Mouse (Mus musculus) MEL (cell line): ENCODE data around the gene Nyap2. TPM values are rescaled to one million over a fixed set of nuclear protein-coding genes. Genes with fewer than 3 reads are reported as not detected.

ENCODE experiments used
- DNase-seq: peaks from one replicate; pipeline ENCODE4 v3.0.0; 2011; ENCODE audit warnings: low read depth, low spot score
- H3K27ac ChIP-seq: 2 replicates; pipeline ENCODE4 v1.5.1; 2012; ENCODE audit warnings: low read depth, mild to moderate bottlenecking, control low read depth, low read length, moderate library complexity; ENCODE audit not compliant: control insufficient read depth
- H3K27me3 ChIP-seq, 2 experiments: fragments of 150-350 bp in 1 of 2; sonication (generic) in 1 of 2; 2 replicates each; pipeline ENCODE4 v1.6.1; 2012; ENCODE audit warnings: low read length in 2 of 2, mild to moderate bottlenecking in 2 of 2, improper control_type of control experiment in 1 of 2, moderate library complexity in 1 of 2; ENCODE audit not compliant: insufficient read depth in 2 of 2, control insufficient read depth in 1 of 2
- H3K36me3 ChIP-seq, 2 experiments: 2 replicates each; pipeline ENCODE4 v1.6.1; 2012 to 2014; ENCODE audit warnings: low read length in 2 of 2, improper control_type of control experiment in 1 of 2, inconsistent platforms in 1 of 2, mild to moderate bottlenecking in 1 of 2; ENCODE audit not compliant: insufficient read depth in 2 of 2, control insufficient read depth in 1 of 2
- H3K4me1 ChIP-seq, 2 experiments: fragments of 150-350 bp in 1 of 2; sonication (generic) in 1 of 2; 2 replicates each; pipeline ENCODE4 v1.6.1; 2012; ENCODE audit warnings: low read length in 2 of 2, improper control_type of control experiment in 1 of 2, mild to moderate bottlenecking in 1 of 2; ENCODE audit not compliant: insufficient read depth in 2 of 2, control insufficient read depth in 1 of 2
- H3K4me3 ChIP-seq, 2 experiments: fragments of 150-350 bp in 1 of 2; sonication (generic) in 1 of 2; 2 replicates each; pipeline ENCODE4 v1.5.1; 2012; ENCODE audit warnings: low read depth in 2 of 2, low read length in 2 of 2, mild to moderate bottlenecking in 2 of 2, moderate library complexity in 2 of 2, control low read depth in 1 of 2, improper control_type of control experiment in 1 of 2; ENCODE audit not compliant: control insufficient read depth in 1 of 2, insufficient read depth in 1 of 2
- H3K79me2 ChIP-seq: 2 replicates; pipeline ENCODE4 v1.6.1; 2012; ENCODE audit warnings: mild to moderate bottlenecking, low read length, moderate library complexity; ENCODE audit not compliant: control insufficient read depth, poor library complexity, insufficient read depth
- H3K9ac ChIP-seq: 2 replicates; pipeline ENCODE4 v1.6.1; 2012; ENCODE audit warnings: low read depth, mild to moderate bottlenecking, control low read depth, low read length, moderate library complexity; ENCODE audit not compliant: control insufficient read depth, poor library complexity, severe bottlenecking
- H3K9me3 ChIP-seq: fragments of 150-350 bp; sonication (generic); replicated peaks from 2 replicates; pipeline ENCODE4 v1.6.1; 2012; ENCODE audit warnings: mild to moderate bottlenecking, low read length, improper control_type of control experiment, moderate library complexity; ENCODE audit not compliant: insufficient read depth
- BHLHE40 ChIP-seq: IDR thresholded peaks from 2 replicates; pipeline ENCODE4 v1.6.1; 2012; ENCODE audit warnings: low read depth, mild to moderate bottlenecking, inconsistent platforms, low read length, improper control_type of control experiment, borderline replicate concordance
- CHD1 ChIP-seq: IDR thresholded peaks from 2 replicates; pipeline ENCODE4 v1.6.1; 2012; ENCODE audit warnings: low read depth, mild to moderate bottlenecking, inconsistent platforms, low read length, improper control_type of control experiment
- CHD2 ChIP-seq: IDR thresholded peaks from 2 replicates; pipeline ENCODE4 v1.6.1; 2011; ENCODE audit warnings: low read length, improper control_type of control experiment
- E2F4 ChIP-seq: IDR thresholded peaks from 2 replicates; pipeline ENCODE4 v1.6.1; 2011; ENCODE audit warnings: low read depth, low read length, improper control_type of control experiment, borderline replicate concordance
- GATA1 ChIP-seq: IDR thresholded peaks from 2 replicates; pipeline ENCODE4 v1.6.1; 2011; ENCODE audit warnings: low read depth, low read length, improper control_type of control experiment
- JUND ChIP-seq: IDR thresholded peaks from 2 replicates; pipeline ENCODE4 v1.6.1; 2011; ENCODE audit warnings: low read depth, mild to moderate bottlenecking, improper control_type of control experiment, low read length
- KAT2A ChIP-seq: conservative IDR thresholded peaks from 2 replicates; pipeline ENCODE4 v1.6.1; 2012; ENCODE audit warnings: low read depth, low read length, improper control_type of control experiment, inconsistent platforms
- MAZ ChIP-seq: IDR thresholded peaks from 2 replicates; pipeline ENCODE4 v1.6.1; 2012; ENCODE audit warnings: low read depth, mild to moderate bottlenecking, inconsistent platforms, low read length, improper control_type of control experiment
- MEF2A ChIP-seq: IDR thresholded peaks from 2 replicates; pipeline ENCODE4 v1.6.1; 2014; ENCODE audit warnings: low read depth, mild to moderate bottlenecking, inconsistent platforms, low read length, improper control_type of control experiment; ENCODE audit not compliant: poor library complexity, insufficient replicate concordance, severe bottlenecking; ENCODE audit errors: extremely low read depth
- MXI1 ChIP-seq: IDR thresholded peaks from 2 replicates; pipeline ENCODE4 v1.6.1; 2011; ENCODE audit warnings: mild to moderate bottlenecking, low read depth, low read length, improper control_type of control experiment
- MYB ChIP-seq: IDR thresholded peaks from 2 replicates; pipeline ENCODE4 v1.6.1; 2011; ENCODE audit warnings: mild to moderate bottlenecking, low read depth, low read length, improper control_type of control experiment
- NELFE ChIP-seq: IDR thresholded peaks from 2 replicates; pipeline ENCODE4 v1.6.1; 2011; ENCODE audit warnings: low read depth, low read length, improper control_type of control experiment
- NRF1 ChIP-seq: IDR thresholded peaks from 2 replicates; pipeline ENCODE4 v1.6.1; 2014; ENCODE audit warnings: low read depth, mild to moderate bottlenecking, inconsistent platforms, low read length, improper control_type of control experiment, moderate library complexity; ENCODE audit not compliant: poor library complexity, insufficient read depth, severe bottlenecking
- POLR2A ChIP-seq, 2 experiments: IDR thresholded peaks; 2 replicates each; pipeline ENCODE4 v1.6.1; 2011 to 2012; ENCODE audit warnings: low read length in 2 of 2, mild to moderate bottlenecking in 2 of 2, control low read depth in 1 of 2, improper control_type of control experiment in 1 of 2, low read depth in 1 of 2, moderate library complexity in 1 of 2; ENCODE audit not compliant: control insufficient read depth in 1 of 2, insufficient read depth in 1 of 2, poor library complexity in 1 of 2
- POLR2AphosphoS2 ChIP-seq: IDR thresholded peaks from 2 replicates; pipeline ENCODE4 v1.6.1; 2011; ENCODE audit warnings: low read length, improper control_type of control experiment
- RAD21 ChIP-seq: IDR thresholded peaks from 2 replicates; pipeline ENCODE4 v1.6.1; 2011; ENCODE audit warnings: mild to moderate bottlenecking, low read depth, low read length, improper control_type of control experiment
- RCOR1 ChIP-seq: IDR thresholded peaks from 2 replicates; pipeline ENCODE4 v1.6.1; 2012; ENCODE audit warnings: low read depth, mild to moderate bottlenecking, inconsistent platforms, low read length, improper control_type of control experiment
- SMC3 ChIP-seq: IDR thresholded peaks from 2 replicates; pipeline ENCODE4 v1.6.1; 2011; ENCODE audit warnings: low read depth, low read length, improper control_type of control experiment
- TAL1 ChIP-seq: IDR thresholded peaks from 2 replicates; pipeline ENCODE4 v1.6.1; 2012; ENCODE audit warnings: mild to moderate bottlenecking, inconsistent platforms, low read length, moderate library complexity, mixed read lengths
- TBP ChIP-seq: IDR thresholded peaks from 2 replicates; pipeline ENCODE4 v1.8.0; 2011; ENCODE audit warnings: low read depth, low read length, improper control_type of control experiment
- UBTF ChIP-seq: IDR thresholded peaks from 2 replicates; pipeline ENCODE4 v1.6.1; 2012; ENCODE audit warnings: low read depth, mild to moderate bottlenecking, inconsistent platforms, low read length, improper control_type of control experiment, moderate library complexity, borderline replicate concordance; ENCODE audit not compliant: insufficient read depth
- ZC3H11A ChIP-seq: IDR thresholded peaks from 2 replicates; pipeline ENCODE4 v1.6.1; 2012; ENCODE audit warnings: low read depth, mild to moderate bottlenecking, inconsistent platforms, low read length, improper control_type of control experiment
- ZKSCAN1 ChIP-seq: IDR thresholded peaks from 2 replicates; pipeline ENCODE4 v1.6.1; 2012; ENCODE audit warnings: low read depth, mild to moderate bottlenecking, inconsistent platforms, low read length, improper control_type of control experiment, moderate library complexity
- ZMIZ1 ChIP-seq: IDR thresholded peaks from 2 replicates; pipeline ENCODE4 v1.6.1; 2012; ENCODE audit warnings: low read depth, mild to moderate bottlenecking, inconsistent platforms, low read length, improper control_type of control experiment, moderate library complexity
- ZNF384 ChIP-seq: IDR thresholded peaks from 2 replicates; pipeline ENCODE4 v1.6.1; 2012; ENCODE audit warnings: low read depth, mild to moderate bottlenecking, inconsistent platforms, low read length, improper control_type of control experiment
- polyA plus RNA-seq, 2 experiments: library from polyadenylated mRNA; stranded (reverse) in 1 of 2; unstranded in 1 of 2; fragments of >175 nt in 1 of 2; fragments of >200 nt in 1 of 2; gene quantifications; 2 replicates each; pipeline versions ENCODE4 v1.2.1 to v1.2.4; 2012; ENCODE audit warnings: low replicate concordance in 2 of 2, low read depth in 1 of 2; ENCODE audit not compliant: insufficient read length in 2 of 2, insufficient read depth in 1 of 2, missing spikeins in 1 of 2
- total RNA-seq: library from RNA; depleted of rRNA; stranded (reverse); fragments of 300-350 nt; gene quantifications from 2 replicates; pipeline ENCODE4 v1.2.3, GENCODE M21; 2012

The Nyap2 gene
- total and polyA plus RNA-seq, 3 experiments = not detected

GRCm38 (mm10) chr1:81090400-81090799 is 13.7 kb downstream of the Nyap2 start:
- no peak overlapping the region for H3K9ac ChIP-seq
- no peaks in the 10 kb centered on the region for H3K9me3 ChIP-seq
- no peak overlapping the region for H3K27ac ChIP-seq
- no peak overlapping the region for H3K4me3 ChIP-seq
- no peaks in the 10 kb centered on the region for H3K79me2 ChIP-seq
- H3K36me3 ChIP-seq = no peaks in the 10 kb centered on the region
- no peak for DNase-seq
- no peaks in the 10 kb centered on the region for H3K4me1 ChIP-seq
- no peaks in the 10 kb centered on the region for H3K27me3 ChIP-seq
- TF ChIP-seq MYB (no peak), ZC3H11A (no peak), MXI1 (no peak), UBTF (no peak), SMC3 (no peak), TBP (no peak), CHD1 (no peak), RAD21 (no peak), JUND (no peak), NELFE (no peak), GATA1 (no peak), ZKSCAN1 (no peak), POLR2AphosphoS2 (no peak), ZNF384 (no peak), MAZ (no peak), RCOR1 (no peak)

DNA sequence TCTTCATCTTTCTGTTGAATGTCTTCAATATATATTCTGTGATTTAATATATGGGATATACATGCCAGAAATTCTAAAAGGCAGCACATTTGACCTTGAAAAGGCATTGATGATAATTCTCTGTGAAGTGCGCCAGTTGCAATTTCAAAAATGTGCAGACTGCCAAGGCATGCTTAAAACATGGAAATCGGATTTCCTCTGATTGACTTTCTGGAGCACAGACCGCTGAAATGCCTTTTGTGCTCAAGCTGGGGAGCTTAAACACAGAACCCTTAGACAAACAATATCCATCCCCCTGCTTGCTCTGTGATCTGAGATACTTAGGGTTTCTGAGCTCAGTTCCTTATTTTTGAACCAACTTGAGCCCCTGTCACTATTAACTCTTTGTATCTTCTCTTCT is 14.2 kb downstream of the Nyap2 start:
- Histone ChIP-seq H3K79me2 (no peaks in the 10 kb centered on the region), H3K4me1 (no peaks in the 10 kb centered on the region), H3K4me3 (no peak overlapping the region), H3K27me3 (no peaks in the 10 kb centered on the region; a peak in 1 of 4 replicates), H3K9me3 (no peaks in the 10 kb centered on the region), H3K9ac (no peak overlapping the region), H3K36me3 (no peaks in the 10 kb centered on the region), H3K27ac (no peak overlapping the region)
- DNase-seq = no peak
- no peak for TF ChIP-seq TAL1
- TF ChIP-seq ZMIZ1 = no peak
- TF ChIP-seq MEF2A = no peak
- no peak for TF ChIP-seq MYB
- TF ChIP-seq BHLHE40 = no peak
- no peak for TF ChIP-seq CHD2
- no peak for TF ChIP-seq POLR2A (IDR thresholded peaks at IDR 0.05; ENCODE audit: control insufficient read depth in 1 of 2, insufficient read depth in 1 of 2, low read depth in 1 of 2, low read length in 2 of 2, poor library complexity in 1 of 2)
- TF ChIP-seq MXI1 = no peak
- TF ChIP-seq KAT2A = no peak
- no peak for TF ChIP-seq NRF1
- TF ChIP-seq ZKSCAN1 = no peak
- TF ChIP-seq E2F4 = no peak
